Mouse (Mus musculus) liver (tissue): Measurements from ENCODE around the gene Dnajc15.

Experiments
- DNase-seq: peaks from one replicate; pipeline ENCODE4 v3.0.0-alpha.2; 2020; ENCODE audit warnings: mixed read lengths

The Dnajc15 gene

DNA sequence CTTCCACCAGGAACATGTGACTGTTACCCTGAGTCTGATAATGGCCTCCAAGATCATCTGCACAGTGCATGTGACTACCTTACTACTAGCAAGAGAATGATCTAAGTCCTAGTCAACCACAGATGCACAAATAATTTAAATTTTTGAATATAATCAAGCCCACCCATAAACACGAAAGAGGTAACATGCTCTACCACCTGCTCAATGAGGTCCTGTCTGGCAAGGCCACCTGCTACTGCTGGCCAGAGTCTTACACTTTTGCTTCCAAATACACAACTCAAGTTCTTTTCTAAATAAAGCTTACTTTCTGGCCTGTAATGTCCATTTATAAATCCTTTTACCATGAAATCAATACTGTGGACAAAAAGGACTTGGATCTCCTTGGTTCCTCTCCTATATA lies 15.0 kb downstream of the Dnajc15 start:
- no peak for DNase-seq

DNA sequence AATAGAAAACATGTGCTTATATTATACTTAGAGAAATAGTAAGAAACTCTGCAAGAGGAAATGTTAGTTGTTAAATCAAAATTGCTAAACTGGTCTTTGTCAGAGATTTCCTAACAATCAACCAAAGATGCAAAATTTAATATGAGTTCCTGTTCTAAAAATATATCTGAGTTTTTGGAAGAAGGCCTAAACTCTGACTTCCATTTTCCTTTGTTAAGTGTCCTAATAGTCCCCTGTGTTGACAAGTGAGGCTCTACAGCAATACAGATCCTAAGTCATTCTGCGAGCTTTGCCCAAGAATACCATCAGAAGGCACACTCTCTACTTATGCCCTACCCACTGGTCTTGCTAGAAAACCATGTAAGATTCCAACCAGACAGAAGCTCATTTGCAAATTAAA lies 21.0 kb downstream of the Dnajc15 start:
- DNase-seq: no peak

DNA sequence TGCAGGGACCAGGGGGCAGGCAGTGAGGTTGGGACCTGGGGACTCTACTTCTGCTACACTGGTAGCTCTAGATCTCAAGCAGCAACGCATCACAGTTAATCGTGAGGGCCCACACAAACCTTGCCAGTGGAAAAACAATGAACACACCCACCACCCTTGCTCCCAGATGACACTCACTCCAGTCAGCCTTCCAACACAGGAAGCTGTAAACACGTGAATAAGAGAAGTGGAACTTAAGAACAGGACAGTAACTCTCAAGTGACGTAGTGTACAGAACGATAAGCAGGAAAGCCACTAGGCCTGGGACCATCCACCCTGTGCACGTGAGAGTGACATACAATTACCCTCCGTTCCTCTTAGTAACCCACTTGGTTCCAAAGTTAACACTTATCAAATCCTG lies 25.1 kb downstream of the Dnajc15 start:
- DNase-seq: no peak

DNA sequence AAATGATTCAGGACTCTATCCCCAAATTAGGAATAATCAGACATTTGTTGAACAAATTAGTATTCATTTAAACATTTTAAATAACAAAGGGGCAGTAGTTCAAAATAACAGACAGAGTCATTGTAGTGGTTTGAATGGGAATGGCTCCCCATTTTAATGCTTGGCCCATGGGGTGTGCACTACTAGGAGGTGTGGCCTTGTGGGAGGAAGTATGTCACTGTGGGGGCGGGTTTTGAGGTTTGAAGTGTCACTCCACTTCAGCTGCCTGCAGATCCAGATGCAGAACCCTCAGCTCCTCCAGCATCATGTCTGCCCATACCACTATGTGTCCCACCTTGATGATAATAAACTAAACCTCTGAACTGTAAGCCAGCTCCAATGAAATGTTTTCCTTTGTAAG lies 26.6 kb downstream of the Dnajc15 start:
- DNase-seq: no peak

DNA sequence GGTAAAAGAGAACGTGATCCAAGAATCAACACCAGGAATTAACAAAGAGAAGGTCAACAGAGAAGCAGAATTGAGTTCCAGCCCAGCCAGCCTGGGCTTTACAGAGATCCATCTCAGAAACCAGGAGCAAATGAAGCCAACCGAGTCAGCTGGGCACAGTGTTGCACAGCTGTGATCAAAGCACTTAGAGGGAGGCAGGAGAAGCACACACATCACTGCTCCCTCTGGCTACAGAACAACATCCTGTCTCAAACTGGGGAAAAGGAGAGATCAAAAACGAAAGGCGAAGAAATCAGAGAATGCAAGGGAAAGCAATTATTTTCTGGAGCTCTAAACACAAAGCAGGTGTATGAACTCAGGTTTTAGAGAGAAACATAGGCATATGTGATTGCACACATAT lies 28.7 kb downstream of the Dnajc15 start:
- no peak for DNase-seq

DNA sequence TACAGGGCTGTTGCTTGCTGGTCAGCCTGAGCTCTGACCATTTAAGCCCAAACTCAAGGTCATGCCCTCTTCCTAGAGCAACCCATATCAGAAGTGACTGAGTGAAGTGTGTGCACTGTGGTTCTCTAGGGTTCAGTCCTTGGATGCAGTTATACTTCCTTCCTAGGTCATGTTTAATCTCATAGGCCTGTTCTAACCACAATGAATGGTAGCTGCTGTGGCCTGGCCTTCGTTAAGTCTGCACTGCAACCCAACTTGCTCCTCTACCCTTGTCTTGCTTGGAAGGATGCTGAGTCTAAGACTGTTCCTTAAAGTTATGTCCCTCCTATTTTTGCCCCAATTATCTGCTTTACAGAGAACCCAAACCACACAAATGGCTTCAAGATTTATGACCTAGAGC lies 29.4 kb downstream of the Dnajc15 start:
- no peak for DNase-seq

DNA sequence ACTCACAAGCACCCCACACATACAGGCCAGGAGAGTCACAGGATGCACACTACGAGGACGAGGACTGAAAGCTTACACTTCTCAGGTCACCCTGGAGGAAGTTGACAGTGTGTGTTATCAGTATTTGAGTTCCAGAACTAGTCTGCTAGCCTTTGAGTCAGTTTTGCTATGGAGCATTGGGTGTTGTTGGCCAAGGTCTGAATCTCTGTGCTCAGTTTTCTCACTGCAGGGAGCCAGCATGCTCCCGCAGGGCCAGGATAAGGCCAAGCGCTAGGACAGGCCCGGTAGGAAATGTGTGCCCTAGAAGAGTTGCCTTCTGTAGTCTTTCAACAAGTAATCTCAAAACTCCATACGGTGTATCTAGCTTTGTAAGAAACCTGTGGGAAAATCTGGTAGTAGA lies 34.4 kb downstream of the Dnajc15 start:
- DNase-seq: no peak

DNA sequence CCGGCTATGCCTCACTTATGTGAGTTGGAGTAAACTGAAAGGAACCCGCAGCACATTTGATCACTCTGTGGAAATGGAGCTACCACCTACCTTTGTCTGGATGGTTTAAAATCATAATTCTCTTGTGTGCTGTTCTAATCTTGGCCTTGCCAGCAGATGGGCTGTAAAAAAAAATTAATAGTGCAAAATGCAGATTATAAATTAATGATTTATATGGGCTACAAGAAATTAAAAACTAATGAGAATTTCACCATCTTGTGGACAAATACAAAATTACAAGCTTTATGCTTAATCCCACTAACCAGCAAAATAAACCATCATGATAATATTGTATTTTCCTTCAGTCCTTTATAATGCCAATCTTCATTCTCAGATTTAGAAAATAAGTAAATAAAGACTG lies 34.8 kb downstream of the Dnajc15 start:
- DNase-seq: no peak

DNA sequence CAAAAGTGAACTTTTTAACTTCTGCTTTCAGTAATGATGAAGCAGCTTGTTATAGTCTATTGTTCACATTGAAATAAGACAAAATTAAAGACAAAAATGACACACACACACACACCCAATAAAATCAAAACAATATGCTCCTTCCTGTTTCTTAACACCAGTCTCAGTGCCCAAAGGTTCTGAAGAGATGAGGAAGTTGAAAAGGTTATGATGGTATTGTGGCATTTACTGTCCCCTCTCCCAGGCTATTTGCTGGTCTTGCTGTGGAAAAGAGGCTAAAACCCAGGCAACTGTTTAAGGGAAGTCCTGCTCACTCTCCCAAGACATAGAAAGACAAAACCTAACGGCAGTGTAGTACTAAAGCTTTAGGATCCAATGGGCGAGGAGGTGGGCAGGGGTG lies 38.1 kb downstream of the Dnajc15 start:
- no peak for DNase-seq

DNA sequence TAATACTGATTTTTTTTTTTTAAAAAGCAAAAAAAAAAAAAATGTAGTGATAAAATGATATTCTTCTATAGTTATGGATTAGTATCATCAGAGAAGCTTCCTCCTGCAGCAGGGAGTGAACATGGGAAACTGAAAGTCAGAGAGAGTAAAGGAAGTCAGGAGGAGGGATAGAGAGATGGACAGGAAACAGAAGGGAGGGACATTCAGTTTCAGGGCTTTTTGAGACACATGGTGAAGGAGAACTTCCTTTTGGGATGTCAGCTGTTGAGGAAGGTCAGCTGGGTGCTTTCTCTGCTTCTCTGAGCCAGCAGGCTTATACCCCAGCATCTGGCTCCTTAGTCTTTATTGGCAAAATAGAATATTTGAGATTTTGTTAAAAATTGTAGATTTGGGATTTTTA lies 42.6 kb downstream of the Dnajc15 start:
- DNase-seq: no peak

DNA sequence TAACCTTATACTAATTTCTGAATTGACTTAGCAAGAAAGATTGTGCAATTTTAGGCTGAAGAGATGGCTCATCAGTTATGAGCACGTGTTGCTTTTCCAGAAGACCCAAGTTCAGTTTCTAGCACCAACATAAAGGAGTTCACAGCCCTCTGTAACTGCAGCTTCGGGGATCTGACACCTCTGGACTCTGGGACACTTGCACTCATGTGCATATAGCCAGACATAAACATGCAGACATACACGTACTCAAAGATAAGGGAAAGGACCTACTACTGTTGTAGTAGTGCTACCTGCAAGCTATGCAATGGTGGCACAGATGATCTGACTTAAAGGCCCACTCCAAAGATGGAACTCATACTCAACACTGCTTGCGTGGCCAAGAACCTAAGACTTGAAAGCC lies 43.0 kb downstream of the Dnajc15 start:
- no peak for DNase-seq

DNA sequence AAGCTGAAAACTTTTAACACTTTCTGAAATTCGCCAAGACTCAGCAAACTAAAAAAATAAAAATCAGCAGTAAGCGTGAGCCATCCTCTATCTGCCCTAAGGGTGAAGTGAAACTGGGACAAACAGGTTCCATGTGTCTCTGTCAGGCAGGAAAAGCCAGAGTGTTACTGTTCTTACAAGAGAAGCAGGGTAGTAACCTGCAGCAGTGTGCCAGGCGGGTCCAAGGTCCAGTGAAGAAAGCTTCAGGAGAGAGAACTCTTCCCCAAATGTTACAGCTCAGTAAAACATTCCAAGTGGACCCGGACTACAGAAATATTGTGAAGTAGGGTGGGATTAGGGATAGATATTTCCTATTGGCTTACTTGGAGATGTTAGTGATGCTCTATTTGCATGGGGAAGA lies 45.3 kb downstream of the Dnajc15 start:
- no peak for DNase-seq

DNA sequence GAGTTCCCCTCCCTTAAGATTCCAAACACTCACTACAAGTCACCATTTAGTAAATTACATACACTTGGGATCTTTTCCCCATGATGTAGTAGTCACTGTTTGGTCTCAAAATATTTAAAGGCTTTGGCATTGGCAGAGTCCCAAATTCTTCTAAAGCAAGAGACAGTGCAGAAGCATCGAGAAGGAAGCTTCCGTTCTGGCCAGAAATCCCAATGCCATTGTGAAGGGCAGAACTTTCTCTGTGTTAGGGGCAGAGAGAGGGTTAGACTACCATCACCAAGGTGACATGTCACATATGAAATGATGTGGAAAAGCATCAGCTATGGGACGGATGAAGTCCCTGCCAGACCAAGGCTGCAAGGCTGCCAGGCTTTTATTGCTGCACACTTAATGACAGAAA lies 49.0 kb downstream of the Dnajc15 start:
- no peak for DNase-seq

DNA sequence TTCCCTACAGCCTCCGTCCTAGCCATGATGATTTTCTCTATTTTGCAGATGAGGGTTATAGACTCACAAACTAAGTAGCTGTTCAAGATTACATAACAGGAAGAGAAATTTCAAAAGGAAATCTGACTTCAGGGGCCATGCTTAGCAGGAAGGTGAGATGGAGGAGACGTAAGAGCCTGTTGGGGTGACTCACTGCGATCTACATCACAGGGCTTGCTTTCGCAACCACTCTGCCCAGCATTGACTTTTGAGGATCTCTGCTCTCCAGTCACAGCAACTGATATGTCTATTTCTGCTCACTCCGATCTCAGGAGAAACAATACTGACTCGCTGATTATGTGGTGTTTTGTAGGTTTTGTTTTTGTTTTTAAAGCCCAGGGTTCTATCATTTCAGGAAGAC lies 49.8 kb downstream of the Dnajc15 start:
- no peak for DNase-seq

DNA sequence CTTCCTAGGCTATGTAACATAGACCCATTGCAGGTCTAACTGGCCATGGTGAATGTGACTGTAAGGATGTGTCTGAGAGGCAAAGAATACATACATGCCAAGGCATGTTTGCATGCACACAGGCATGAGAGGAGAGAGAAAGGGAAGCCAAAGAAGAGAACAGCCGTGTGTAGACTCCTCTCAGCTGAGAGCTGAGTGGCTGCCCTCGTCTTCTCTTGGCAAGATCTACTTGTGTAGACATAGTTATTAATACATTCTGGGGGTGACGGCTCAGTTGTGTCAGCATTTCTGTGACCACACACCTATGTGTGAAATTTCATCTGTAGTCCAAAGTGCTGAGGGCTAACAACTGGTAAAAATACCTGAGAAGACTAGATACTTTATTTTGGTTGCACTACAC lies 55.1 kb downstream of the Dnajc15 start:
- DNase-seq: no peak

DNA sequence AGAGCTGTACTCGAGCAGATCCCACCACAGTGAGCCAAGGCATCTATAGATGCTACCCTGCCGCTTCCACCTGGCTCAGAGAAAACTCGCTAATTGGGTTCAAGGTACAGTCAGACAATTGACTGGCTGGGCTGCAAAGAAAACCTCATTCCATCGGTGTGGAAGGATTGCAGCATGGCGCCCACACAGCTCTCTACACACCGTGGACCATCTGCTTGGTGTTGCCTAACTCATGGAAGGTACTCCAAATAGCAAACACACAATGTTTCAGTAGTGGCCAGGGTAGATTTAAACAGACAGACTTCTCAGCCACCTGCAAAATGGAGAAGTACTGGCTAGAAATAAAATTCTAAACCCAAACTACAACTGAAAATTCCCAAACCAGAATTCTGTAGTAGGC lies 57.4 kb downstream of the Dnajc15 start:
- DNase-seq: no peak

DNA sequence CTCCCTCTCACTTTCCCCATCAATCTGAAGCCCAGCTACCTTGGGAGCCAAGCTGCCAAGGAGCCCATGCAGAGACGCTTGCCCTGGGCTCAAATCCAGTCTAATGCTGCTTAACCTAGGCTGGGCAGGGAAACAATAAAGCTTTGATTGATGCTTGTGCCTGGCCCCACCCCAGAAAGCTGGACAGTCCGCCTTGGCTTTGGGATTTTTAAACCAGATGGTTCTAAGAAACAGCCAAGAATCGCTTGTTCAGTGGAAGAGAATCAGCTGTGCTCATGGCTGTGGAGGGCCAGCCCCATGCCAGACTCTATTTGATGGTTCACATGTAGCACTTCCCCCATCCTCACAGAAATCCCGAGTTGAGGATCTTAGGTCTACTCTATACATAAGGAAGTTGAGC lies 60.0 kb downstream of the Dnajc15 start:
- DNase-seq: no peak

DNA sequence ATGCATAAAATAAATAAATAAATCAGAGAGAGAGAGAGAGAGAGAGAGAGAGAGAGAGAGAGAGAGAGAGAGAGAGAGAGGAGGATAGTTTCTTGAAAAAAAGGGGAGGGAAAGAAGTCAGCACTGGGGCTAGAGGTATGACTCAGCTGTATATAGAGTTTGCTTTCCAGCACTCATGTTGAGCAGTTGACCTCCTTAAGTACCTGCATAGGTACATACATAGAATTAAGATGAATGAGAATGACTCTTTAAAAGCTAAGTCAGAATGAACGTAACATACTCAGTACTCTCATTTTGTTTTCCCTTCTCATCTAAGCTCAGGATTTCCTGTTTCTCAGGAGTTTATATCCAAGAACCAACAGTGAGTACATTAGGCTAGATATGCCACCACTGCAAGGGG lies 62.0 kb downstream of the Dnajc15 start:
- no peak for DNase-seq

DNA sequence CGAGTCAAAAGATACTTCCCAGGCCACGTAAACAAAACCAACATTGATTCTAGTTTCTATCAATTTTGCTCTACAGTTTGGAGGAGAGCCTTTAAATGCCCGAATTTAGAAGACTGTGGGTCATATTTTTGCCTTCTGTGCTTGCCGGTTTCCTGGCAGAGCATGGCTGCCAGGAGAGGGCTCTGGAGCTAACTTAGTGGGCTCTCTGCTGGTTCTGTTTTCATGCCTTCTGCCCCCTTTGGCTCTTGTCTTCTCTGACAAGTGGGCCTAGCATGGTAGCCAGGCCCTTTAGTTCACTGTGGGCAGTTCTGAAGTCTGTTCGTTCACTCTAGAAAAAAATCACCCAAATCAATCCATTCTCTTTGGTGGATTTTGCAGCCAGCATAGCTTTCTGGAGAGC lies 63.5 kb downstream of the Dnajc15 start:
- DNase-seq: no peak

DNA sequence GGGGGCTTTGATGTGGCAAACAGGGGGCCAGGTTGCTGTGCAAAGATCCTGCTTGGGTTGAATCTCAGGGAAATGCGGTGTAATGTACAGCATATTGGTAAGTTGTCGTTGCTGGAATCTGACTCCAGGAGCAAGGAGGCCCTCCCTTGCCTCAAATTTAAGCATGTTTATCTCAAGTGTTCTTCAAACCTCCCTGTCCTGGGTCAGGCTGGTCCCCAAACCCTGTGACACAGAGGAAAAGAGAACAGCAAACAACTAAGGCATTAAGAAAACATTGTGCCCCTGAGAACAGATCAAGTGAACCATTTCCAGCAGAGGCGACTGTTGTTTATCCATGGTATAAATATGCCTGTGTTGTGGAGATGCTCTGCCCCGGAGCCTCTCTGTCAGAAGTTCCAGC lies 67.1 kb downstream of the Dnajc15 start:
- no peak for DNase-seq

DNA sequence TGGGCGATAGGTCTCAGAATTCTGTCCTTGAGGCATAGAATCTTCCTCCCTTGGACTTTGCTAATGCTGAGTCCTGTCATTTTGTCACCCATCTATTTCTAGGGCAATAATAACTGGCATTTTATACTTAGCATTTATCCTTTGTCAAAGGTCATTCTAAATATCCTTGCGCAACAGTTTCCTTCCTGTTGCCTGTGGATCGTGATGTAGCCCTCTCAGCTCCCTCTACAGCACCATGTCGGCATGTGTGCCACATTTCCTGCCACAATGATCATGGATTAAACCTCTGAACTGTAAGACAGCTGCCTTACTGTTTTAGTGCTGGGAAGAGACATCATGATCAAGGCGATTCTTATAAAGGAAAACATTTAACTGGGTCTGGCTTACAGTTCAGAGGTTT lies 68.6 kb downstream of the Dnajc15 start:
- DNase-seq: no peak

DNA sequence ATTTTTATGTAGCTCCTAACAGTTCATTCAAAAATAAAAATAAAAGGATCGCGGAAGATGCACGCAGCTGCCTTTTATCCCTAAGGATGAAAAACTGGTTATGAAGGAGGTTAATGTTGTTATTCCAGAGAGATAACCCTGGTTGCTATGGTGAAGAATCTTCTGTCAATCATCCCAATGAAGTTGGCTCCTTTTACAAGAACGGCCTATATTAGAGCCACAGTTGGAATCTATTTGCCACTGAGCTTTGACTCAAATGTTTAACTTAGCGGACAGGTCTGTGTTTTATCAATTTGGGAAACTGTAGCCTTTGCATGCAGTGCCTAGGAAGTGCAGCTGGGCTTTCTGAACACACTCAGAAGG lies 72.7 kb downstream of the Dnajc15 start:
- DNase-seq: no peak

DNA sequence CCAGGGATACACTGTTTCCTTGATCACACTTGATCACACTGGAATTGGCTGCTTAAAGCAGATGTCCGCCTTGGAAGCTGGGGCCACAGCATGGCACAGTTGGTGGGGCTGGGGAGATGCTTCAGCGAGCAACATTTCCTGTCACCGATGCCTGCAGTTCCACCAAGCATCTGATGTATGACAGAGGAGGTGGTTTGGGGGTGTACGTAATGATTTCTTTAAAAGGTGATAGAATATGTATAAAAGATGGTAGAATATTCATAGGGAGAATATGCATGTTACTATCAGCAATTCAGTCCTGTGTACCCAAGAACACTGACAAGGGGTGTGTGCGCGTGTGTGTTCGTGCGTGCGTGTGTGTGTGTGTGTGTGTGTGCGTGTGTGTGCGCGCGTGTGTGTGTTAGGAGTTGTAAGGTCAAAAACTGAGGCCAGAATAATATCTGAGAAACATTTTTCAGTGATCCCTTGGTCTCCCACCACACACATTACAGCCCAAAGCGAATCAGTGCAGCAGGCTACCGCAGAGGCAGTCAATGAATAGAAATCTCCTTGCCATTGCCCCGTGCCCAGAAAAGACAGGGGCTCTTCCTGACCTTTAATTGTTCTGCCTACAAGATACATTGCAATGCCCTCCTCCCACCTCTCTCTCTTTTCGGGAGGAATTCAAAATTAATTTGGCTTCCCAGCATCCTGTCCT lies 73.2 kb downstream of the Dnajc15 start:
- no peak for DNase-seq

DNA sequence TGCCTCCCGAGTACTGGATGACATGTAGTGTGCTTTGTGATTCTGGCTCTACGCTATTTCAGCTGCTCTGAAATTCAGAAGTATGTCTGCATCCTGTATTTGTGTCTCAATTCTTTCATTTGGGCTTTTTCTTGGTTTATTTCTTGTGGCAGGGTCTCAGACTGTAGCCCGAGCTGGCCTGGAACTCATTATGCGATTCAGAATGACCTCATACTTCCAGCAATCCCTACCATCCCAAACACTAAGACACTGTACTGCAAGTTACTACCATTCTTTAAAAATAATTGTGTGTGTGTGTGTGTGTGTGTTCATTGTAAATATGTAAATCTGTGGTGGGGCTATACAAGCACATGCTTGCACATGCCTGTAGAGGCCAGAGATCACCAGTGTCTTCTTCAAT lies 78.4 kb downstream of the Dnajc15 start:
- DNase-seq: no peak

DNA sequence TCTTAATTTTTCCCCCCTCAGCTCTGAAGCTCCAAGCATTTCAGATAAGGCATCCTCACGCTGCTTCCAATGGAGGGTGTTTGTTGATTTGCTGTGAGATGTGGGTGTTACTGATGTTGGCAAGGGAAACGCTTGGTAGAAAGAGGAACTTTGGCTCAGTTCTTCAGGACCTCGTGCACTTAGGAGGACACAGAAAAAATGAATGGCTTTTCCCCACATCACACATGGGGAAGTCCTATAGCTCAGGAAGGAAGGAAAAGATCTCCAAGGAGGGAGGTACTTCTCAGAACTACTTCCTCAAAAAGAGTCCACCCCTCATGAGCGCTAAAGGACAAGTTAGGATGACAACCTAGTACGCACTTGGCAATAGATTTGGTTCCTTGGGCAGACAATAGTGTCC lies 79.7 kb downstream of the Dnajc15 start:
- DNase-seq: no peak
